Mouse (Mus musculus) gastrocnemius, adult 2 months (tissue): ENCODE data around the gene Gm44973. TPM values are rescaled to one million over a fixed set of nuclear protein-coding genes. Genes with fewer than 3 reads are reported as not detected.

Experiments used
- DNase-seq: peaks from one replicate; pipeline ENCODE4 v3.0.0; 2022
- H3K27ac ChIP-seq: fragments of 200-600 bp; 2 replicates; pipeline ENCODE4 v1.8.1; 2022; ENCODE audit warnings: mild to moderate bottlenecking
- H3K4me3 ChIP-seq: fragments of 200-600 bp; 2 replicates; pipeline ENCODE4 v1.8.1; 2022; ENCODE audit warnings: mild to moderate bottlenecking, moderate library complexity
- CTCF ChIP-seq: fragments of 200-600 bp; IDR thresholded peaks from 2 replicates; pipeline ENCODE4 v1.8.1; 2022; ENCODE audit warnings: antibody characterized with exemption, mild to moderate bottlenecking, moderate library complexity
- intact Hi-C: fragments of 180-260 bp; cut with DNase I; formaldehyde crosslinking; loops from one replicate; pipeline ENCODE4 v1.15.1; 2025
- total RNA-seq, 2 experiments: library from RNA; stranded (reverse); gene quantifications; 2 replicates each; pipeline ENCODE4 v1.2.3; 2021

The Gm44973 gene
- total RNA-seq, 2 experiments from 2014 or later, result not detected

GRCm38 (mm10) chr7:5080815-5081214 is 65.5 kb downstream of the Gm44973 start:
- peak overlapping the region; percentile 97 for H3K27ac ChIP-seq
- intact Hi-C loops, result loop anchor here (1.0 to 2.0 kb wide), 2 partner anchors 19 to 44 kb away; partner anchors contain the start of genes Rasl2-9 and U2af2
- no peak for DNase-seq
- TF ChIP-seq CTCF, result no peak
- H3K4me3 ChIP-seq, result peak overlapping the region; percentile 100

DNA sequence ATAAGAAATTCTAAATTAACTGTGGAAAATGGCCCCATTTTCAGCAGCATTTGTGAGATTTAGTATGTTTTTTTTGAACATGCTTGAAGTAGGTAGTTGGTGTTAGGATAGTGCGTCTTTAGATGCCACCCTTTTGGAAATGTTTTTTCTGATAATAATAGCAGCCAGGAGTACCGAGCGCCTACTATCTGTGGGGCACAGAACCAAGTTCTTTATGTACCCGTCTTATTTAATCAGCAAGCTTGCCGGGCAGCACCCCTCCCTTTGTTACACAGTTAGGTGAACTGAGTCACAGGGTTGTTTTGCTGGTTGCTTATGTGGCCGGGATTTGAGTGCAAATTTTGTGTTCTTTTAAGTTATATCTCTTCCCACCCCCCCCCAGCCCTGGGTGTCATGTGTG is 65.9 kb downstream of the Gm44973 start:
- TF ChIP-seq CTCF, result no peak
- peak overlapping the region; percentile 97 for H3K27ac ChIP-seq
- DNase-seq, result no peak
- H3K4me3 ChIP-seq, result peak overlapping the region; percentile 100
- intact Hi-C loops, result loop anchor here (2.0 kb wide), 1 partner anchor 44 kb away; the partner anchor contains the start of gene Rasl2-9

DNA sequence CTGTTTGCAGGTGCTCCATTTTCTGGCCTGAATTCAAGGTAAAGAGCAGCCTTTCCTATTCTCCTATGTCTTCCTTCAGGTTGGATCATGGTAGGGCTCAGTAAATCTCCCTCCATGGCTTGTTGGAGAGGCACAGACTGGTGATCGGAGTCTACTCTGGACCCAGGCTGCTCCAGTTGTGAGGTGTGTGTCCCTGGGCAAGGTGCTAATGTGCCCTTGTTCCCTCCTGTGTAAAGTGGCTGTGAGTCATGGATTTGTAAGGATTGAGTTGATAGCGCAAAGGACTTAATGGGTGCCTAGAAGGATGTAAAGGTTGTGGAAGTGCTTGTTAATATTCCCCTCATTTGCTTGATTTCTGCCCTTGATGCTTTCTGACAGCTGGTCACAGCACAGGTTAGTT is 66.6 kb downstream of the Gm44973 start:
- TF ChIP-seq CTCF, result no peak
- intact Hi-C loops, result loop anchor here (2.0 kb wide), 1 partner anchor 43 kb away; the partner anchor contains the start of gene Rasl2-9
- DNase-seq, result no peak
- Histone ChIP-seq H3K27ac (no peak overlapping the region; the same call in 1 of the 2 replicates), H3K4me3 (peak overlapping the region; percentile 13)

Other genes starting within 250 kb of the Gm44973 start
- not detected for gene Fam71e2, start 244.2 kb upstream of the Gm44973 start, total RNA-seq
- not detected for gene Il11, start 232.6 kb upstream of the Gm44973 start, total RNA-seq
- not detected for gene Tmem190, start 232.6 kb upstream of the Gm44973 start, total RNA-seq
- gene Tmem238, start 225.8 kb upstream of the Gm44973 start, total RNA-seq, result 10 to 100 TPM in 1 of 2 experiments, 1 to 10 TPM in 1; 8.0 to 10.6 TPM
- gene Rpl28, start 222.6 kb upstream of the Gm44973 start, total RNA-seq, result 100 to 1,000 TPM; 483 to 569 TPM
- 10 to 100 TPM; 76.4 to 82.7 TPM for gene Ube2s, start 202.9 kb upstream of the Gm44973 start, total RNA-seq
- not detected for gene Shisa7, start 170.8 kb upstream of the Gm44973 start, total RNA-seq
- 1 to 10 TPM; 3.9 TPM for gene Isoc2b, start 145.2 kb upstream of the Gm44973 start, total RNA-seq
- 10 to 100 TPM; 26.4 to 33.5 TPM for gene Isoc2a, start 138.3 kb upstream of the Gm44973 start, total RNA-seq
- gene Gm36210, start 109.0 kb upstream of the Gm44973 start, total RNA-seq, result under 1 TPM; 0.17 to 0.38 TPM
- gene Zfp628, start 100.3 kb upstream of the Gm44973 start, total RNA-seq, result 10 to 100 TPM in 1 of 2 experiments, 1 to 10 TPM in 1; 8.5 to 10.7 TPM
- gene Nat14, start 93.5 kb upstream of the Gm44973 start, total RNA-seq, result 1 to 10 TPM; 2.7 to 5.9 TPM
- 1 to 10 TPM; 4.3 to 8.7 TPM for gene Ssc5d, start 89.7 kb upstream of the Gm44973 start, total RNA-seq
- gene Sbk2, start 51.1 kb upstream of the Gm44973 start, total RNA-seq, result 10 to 100 TPM; 36.7 to 77.0 TPM
- gene Sbk3, start 44.3 kb upstream of the Gm44973 start, total RNA-seq, result 1 to 10 TPM in 1 of 2 experiments, under 1 TPM in 1; 0.46 to 5.2 TPM
- 1 to 10 TPM; 8.8 to 9.5 TPM for gene Zfp579, start 19.3 kb upstream of the Gm44973 start, total RNA-seq
- 10 to 100 TPM in 1 of 2 experiments, 1 to 10 TPM in 1; 6.5 to 10.4 TPM for gene Zfp524, start 1.1 kb upstream of the Gm44973 start, total RNA-seq
- 10 to 100 TPM; 23.2 to 23.3 TPM for gene Fiz1, start 799 bp upstream of the Gm44973 start, total RNA-seq
- gene Zfp865, start 4.9 kb downstream of the Gm44973 start, total RNA-seq, result 10 to 100 TPM; 12.9 to 15.6 TPM
- not detected for gene Ccdc106, start 5.1 kb downstream of the Gm44973 start, total RNA-seq
- gene 4632433K11Rik, start 18.6 kb downstream of the Gm44973 start, total RNA-seq, result not detected
- 1 to 10 TPM; 2.8 to 3.9 TPM for gene Zfp784, start 22.9 kb downstream of the Gm44973 start, total RNA-seq
- gene Zfp580, start 36.0 kb downstream of the Gm44973 start, total RNA-seq, result 1 to 10 TPM; 3.0 to 4.1 TPM
- 10 to 100 TPM; 50.0 to 51.0 TPM for gene U2af2, start 46.6 kb downstream of the Gm44973 start, total RNA-seq
- 100 to 1,000 TPM; 165 to 171 TPM for gene Epn1, start 64.7 kb downstream of the Gm44973 start, total RNA-seq
- gene Rfpl4, start 101.5 kb downstream of the Gm44973 start, total RNA-seq, result not detected
- 1 to 10 TPM; 1.4 to 2.9 TPM for gene Rasl2-9, start 110.5 kb downstream of the Gm44973 start, total RNA-seq
- not detected for gene Vmn1r55, start 134.2 kb downstream of the Gm44973 start, total RNA-seq
- gene Vmn1r56, start 181.3 kb downstream of the Gm44973 start, total RNA-seq, result not detected
- gene Vmn1r57, start 203.0 kb downstream of the Gm44973 start, total RNA-seq, result not detected